Mouse (Mus musculus) thymus, adult 2 months (tissue): ENCODE measurements around the gene Akap11.

Source experiments
- CTCF ChIP-seq: fragments of 200-500 bp; IDR thresholded peaks from 2 replicates; pipeline ENCODE4 v1.5.1; 2012; ENCODE audit warnings: mild to moderate bottlenecking, control low read depth, low read length, moderate library complexity, borderline replicate concordance; ENCODE audit not compliant: control insufficient read depth, poor library complexity, insufficient read depth; ENCODE audit errors: extremely low read depth
- POLR2A ChIP-seq: fragments of 200-500 bp; IDR thresholded peaks from 2 replicates; pipeline ENCODE4 v1.6.1; 2012; ENCODE audit warnings: mild to moderate bottlenecking, low read length, control low read depth, moderate library complexity; ENCODE audit not compliant: control insufficient read depth, poor library complexity, insufficient read depth; ENCODE audit errors: extremely low read depth

DNA sequence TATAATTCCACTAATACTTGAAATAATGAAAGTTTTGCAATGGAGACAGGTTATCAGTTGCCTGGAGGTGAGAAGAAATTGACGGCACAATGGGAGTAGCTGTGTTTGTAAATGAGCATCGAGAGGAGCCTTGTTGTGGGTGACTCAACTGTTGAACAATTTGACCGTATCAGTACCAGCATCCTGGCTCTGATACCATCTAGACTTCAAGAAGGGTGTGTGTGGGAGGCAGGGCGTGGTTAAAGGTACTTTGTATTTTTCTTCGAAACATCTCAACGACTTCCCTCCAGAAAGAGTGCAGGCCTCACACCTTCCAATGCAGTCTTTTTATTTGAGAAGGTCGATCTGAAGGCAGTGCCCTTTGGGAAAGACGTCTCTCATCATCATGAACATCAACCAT, 22.4 kb upstream of the Akap11 start:
- TF ChIP-seq CTCF: no peak
- TF ChIP-seq POLR2A: no peak
